Mouse (Mus musculus): ENCODE measurements around the gene Il13. TPM values are rescaled to one million over a fixed set of nuclear protein-coding genes. Genes with fewer than 3 reads are reported as not detected.

The Il13 gene
- total RNA-seq, 2 experiments from 2014 or later, result not detected

DNA sequence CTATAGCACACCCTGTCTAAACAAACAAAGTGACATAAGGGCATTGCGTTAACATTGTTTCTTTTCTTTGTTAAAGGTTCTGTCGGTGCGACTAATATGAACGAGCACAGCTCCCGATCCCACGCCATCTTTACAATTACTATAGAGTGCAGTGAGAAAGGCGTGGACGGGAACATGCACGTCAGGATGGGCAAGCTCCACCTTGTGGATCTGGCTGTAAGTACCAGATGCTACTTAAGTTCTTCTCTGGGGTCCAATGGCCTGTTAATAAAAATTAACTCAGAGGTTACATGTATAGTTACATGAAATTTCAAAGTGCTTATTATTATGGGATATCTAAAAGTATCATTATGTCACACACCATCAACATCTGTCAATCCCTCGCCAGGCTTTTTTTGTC is 51.4 kb downstream of the Il13 start:
- DNase-seq, result no peak

Other genes starting within 250 kb of the Il13 start
- gene Leap2, start 211.5 kb downstream of the Il13 start, total RNA-seq (2021), result not detected
- gene Uqcrq, start 203.9 kb downstream of the Il13 start, total RNA-seq (2021), result 1,000 to 10,000 TPM; 1,656 to 1,792 TPM
- gene Gdf9, start 203.7 kb downstream of the Il13 start, total RNA-seq (2021), result under 1 TPM in 1 of 2 experiments, not detected in 1; 0.25 TPM
- gene Gm10447, start 177.6 kb downstream of the Il13 start, total RNA-seq (2021), result not detected
- 1 to 10 TPM in 1 of 2 experiments, under 1 TPM in 1; 0.93 to 1.1 TPM for gene Shroom1, start 177.5 kb downstream of the Il13 start, total RNA-seq (2021)
- not detected for gene Gm9837, start 164.2 kb downstream of the Il13 start, total RNA-seq (2021)
- gene Gm9945, start 154.5 kb downstream of the Il13 start, total RNA-seq (2021), result not detected
- under 1 TPM; 0.07 to 0.27 TPM for gene Sowaha, start 154.4 kb downstream of the Il13 start, total RNA-seq (2021)
- 10 to 100 TPM; 62.9 to 65.0 TPM for gene Sept8, start 115.4 kb downstream of the Il13 start, total RNA-seq (2021)
- 10 to 100 TPM; 14.1 to 14.4 TPM for gene Kif3a, start 67.3 kb downstream of the Il13 start, total RNA-seq (2021)
- gene Il4, start 16.0 kb downstream of the Il13 start, total RNA-seq (2021), result not detected
- 10 to 100 TPM; 13.0 to 13.5 TPM for gene Rad50, start 72.6 kb upstream of the Il13 start, total RNA-seq (2021)
- not detected for gene Il5, start 86.1 kb upstream of the Il13 start, total RNA-seq (2021)
- 10 to 100 TPM; 11.8 to 12.2 TPM for gene Irf1, start 135.3 kb upstream of the Il13 start, total RNA-seq (2021)
- not detected for gene Gm17334, start 138.5 kb upstream of the Il13 start, total RNA-seq (2021)
- 1 to 10 TPM in 1 of 2 experiments, under 1 TPM in 1; 0.32 to 1.6 TPM for gene Gm12216, start 224.6 kb upstream of the Il13 start, total RNA-seq (2021)